Mouse (Mus musculus): ENCODE measurements around the gene Spint2.

The Spint2 gene

DNA sequence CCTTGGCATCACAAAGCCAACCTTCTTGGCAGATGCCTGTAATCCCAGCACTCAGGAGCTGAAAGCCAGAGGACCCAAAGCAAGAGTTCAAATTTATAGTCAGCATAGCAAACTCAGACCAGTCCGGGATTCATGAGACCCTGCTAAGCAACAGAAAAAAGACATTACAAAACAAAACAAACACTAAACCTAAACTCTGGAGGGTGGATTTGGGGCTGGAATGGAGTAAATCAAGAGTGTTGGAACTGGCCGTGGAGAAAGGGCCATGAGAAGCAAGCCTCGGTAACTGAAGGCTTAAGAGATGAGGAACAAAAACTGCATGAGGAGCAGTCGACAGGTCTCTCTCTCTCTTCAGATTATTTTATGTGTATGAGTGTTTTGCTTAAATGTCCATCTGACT lies 2.2 kb upstream of the Spint2 start:
- intact Hi-C loops (cut with DNase I) = no loop called here

DNA sequence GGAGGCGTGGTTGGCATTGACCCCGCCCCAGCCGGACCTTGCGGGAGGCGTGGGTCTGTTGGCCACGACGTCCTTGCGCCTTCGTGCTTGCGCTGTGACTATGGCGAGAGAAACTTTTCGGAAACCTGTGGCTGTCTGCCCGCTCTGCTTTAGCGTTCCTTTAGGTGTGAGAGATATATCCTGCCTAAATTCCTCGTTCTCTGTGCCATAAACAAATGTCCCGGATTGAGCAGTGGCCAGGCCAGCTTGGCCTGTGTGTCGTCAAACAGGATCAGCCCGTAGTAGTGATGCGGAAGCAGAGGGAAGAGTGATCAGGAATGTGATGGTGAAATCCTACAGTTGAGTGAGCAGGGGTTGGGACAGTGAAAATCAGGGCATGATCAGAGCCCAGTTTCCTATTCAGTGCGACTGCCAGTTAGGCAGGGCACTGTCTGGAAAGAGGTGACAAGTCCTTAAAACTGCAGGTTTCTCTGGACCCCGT lies 402 bp upstream of the Spint2 start:
- intact Hi-C loops (cut with DNase I) = no loop called here

DNA sequence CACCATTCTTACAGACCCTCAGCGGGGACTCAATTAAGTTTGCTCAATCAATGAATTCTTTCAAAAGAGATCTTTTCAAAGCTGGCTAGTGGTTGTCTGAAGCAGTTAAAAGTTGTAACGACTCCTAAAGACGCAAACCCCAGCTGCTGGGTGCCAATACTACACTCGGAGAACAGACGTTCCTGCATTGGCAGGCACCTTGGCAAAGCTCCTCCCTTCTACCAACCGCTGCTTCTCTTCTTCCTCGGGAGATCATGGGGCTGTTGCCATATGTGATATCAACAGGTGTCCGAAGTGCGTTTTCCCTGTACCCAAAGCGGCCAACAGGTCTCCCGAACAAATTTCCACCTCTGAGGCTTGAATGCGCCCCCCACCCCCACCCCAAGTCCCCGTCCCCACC lies 911 bp downstream of the Spint2 start:
- intact Hi-C loops (cut with DNase I) = no loop called here

DNA sequence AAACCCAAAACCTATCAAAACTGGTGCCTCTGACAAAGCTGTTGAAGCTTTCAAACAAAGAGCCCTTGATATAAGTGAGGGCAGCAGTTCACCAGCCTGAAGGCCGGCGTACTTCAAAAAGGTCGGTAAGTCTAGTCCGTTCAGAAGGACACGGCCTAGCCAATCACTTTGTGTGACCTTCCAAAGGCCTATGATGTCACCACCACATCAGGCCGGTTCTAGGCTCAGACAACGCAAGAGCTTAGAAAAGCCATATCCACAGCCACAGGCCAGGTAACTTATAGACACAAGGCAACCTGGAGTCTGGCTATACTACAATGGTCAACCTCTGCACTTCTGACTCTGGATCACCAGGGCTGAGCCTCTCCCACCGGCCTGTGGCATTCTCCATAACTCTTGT lies 1.8 kb downstream of the Spint2 start:
- intact Hi-C loops (cut with DNase I) = no loop called here

DNA sequence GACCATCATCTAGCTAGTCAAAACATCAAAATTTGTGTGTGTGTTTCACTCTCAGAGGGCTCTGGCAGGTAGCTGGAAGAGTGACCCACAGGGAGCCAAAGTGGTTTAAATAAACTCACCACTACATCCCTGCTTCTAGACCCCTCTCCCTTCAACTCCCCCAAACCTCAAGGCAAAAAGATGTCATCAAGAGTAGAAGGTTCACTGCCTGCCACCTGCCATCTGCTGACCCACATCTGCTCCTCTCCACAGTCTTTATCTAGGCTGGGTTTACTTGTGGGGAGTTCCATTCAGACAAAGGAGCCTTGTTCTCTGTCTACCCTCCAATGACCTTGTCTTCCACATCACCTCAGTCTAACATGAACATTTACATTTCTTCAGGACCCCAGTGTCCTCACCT lies 2.5 kb downstream of the Spint2 start:
- intact Hi-C loops (cut with DNase I) = no loop called here

DNA sequence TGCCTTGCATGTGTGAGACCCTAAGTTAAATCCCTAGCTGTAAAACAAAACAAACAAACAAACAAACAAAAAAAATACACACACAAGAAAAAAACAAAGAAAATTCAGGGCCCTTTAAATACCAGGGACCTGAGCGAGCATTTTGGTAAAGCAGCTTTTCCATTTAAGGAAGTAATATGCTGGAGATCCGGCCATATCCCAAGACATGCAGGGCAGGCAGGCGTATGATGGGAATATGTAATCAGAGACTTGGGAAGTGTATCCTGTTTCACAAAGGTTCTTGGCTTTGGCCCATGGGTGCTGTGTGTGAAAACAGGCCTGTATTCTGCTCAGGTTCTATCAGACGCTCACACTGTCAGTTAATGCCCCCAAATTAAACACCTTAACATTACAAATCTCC lies 4.2 kb downstream of the Spint2 start:
- intact Hi-C loops (cut with DNase I) = no loop called here

DNA sequence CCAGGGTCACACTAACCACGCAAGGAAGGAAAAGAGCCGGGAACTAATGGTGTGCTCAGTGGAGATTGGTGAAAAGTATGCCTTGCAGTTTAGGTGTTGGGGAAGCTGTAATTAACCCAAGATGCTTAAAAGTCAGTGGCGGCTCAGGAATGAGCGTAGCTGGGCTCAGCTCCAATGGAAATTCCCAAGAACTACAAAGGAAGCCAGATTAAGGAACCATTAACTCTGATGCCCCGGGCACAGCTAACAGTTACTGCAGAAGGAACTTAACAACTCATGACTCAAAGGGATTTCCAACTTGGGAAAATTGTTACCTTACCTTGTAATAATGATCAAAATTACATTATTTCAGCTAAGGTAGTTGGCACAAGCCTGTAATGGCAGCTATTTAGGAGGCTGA lies 5.0 kb downstream of the Spint2 start:
- intact Hi-C loops (cut with DNase I) = no loop called here

DNA sequence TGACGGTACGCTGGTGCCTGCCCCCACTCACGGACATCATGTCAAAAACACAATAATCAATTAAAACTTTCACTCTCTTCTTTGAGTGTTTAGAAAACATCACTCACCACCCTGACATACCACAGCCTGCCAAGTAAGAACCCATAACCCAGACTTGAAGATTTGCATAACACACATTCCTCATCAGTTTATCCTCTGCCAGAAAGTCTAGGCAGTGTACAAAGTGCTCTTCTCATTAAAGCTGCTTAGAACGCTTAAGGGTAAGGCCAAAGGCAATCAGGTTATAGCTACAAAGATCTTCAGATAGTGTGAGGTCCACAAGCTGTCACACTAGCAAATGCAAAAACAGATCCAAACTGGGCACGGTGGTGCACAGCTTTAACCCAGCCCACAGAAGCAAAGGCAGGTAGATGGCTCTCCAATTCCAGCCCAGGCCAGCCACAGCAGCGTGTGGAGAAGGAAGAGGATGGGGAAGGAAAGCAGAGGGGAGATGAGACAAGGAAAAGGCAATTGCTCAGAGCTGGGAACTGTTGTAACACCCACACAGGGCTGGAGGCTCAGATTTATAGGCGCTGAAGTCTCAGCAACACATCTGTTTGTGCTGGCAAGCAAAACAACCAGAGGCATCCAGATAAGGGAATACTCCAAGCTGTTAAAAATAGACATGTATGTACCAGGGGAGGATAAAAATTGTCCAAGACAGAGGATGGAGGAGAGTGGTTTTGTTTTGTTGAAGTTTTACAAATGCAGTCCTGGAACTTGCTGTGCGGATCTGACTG lies 9.8 kb downstream of the Spint2 start:
- intact Hi-C loops (cut with DNase I) = no loop called here

DNA sequence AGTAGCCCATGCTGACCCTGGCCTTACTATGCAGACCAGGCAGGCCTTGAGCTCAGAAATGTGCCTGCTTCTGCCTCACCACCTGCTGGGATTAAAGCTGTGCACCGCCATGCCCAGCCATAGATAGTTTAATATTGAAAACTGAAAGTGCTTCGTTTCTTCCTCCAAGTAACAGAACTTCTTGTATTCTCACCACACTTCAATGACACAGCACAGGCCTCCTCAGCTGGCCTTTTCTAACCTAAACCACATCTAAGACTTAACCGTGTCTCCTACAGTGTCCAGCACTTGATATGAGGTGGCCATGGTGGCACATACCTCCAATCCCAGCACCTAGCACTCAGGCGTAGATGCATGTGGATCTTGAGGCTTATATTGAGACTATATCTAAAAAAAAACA lies 11.3 kb downstream of the Spint2 start:
- intact Hi-C loops (cut with DNase I) = no loop called here

DNA sequence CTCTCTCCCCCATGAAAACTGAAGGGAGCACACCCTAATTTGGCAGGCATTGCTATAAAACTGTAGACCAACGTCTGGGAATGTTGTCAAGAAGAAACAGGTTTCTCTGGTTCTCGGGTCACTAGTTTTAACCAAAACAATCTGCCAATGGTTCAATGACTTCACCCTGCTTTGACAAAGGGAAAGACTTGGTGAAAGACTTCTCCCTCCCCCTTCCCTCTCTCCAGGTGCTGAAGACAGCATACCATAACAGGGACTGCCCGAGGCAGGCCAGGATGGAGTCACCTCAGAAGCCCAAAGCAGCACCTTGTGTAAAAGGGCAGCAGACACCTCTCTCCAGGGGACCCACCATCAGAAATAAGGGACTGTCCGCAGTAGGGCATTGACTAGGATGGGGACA lies 14.8 kb downstream of the Spint2 start:
- intact Hi-C loops (cut with DNase I) = no loop called here

DNA sequence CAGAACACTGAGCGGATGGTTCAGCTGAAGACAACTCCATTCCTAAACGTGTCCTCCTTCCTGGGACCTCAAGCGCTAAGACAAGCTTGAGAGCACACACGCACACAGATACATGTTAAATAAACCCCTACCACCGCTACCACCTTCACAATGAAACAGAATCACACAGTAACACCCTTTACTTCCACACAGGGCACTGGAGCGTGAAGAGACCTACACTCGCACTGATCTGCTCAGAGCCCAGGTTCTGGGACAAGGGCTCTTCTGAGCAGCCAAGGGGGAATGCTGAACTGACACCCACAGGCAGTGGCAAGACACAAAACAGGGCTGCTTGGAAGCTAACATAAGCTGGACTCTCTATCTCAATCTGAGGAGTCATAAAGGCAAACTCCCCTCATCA lies 16.1 kb downstream of the Spint2 start:
- intact Hi-C loops (cut with DNase I) = no loop called here

DNA sequence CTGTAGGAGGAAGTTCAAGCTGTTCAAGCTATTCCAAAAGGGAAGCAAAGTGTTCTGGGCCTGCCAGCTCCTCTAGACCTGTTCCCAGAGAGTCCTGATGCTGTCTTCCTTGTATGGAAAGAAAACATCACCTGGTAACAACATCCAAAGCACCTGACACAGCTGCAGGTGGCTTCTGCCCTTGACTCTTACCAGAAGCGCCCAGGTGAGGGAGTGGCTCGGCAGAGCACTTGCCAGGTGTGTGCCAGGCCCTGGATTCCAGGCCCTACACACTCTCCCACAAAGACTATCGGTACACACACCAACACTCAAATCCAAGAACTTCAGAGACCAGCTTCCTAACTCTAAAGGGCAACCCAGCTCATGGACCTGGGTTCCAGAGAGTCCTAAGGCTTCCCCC lies 17.9 kb downstream of the Spint2 start:
- intact Hi-C loops (cut with DNase I) = no loop called here

DNA sequence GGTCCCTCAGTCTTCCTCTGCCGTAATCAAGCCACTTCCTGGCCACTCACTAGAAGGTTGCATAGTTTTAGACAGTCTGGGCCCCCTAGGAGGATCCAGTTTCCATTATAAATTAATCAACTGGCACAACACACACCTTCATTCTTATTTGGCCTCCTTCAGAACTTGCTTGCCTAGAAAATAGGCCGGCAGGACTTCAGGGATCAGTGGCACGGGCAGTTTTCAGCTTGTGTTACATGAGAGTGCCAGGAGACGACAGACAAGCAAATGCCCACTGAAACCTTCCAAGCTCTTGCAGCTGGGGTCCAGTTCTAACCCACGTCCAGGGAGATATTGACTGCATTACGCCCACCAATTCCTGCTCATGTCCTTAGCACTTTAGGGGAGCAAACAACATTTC lies 19.6 kb downstream of the Spint2 start:
- intact Hi-C loops (cut with DNase I) = no loop called here

DNA sequence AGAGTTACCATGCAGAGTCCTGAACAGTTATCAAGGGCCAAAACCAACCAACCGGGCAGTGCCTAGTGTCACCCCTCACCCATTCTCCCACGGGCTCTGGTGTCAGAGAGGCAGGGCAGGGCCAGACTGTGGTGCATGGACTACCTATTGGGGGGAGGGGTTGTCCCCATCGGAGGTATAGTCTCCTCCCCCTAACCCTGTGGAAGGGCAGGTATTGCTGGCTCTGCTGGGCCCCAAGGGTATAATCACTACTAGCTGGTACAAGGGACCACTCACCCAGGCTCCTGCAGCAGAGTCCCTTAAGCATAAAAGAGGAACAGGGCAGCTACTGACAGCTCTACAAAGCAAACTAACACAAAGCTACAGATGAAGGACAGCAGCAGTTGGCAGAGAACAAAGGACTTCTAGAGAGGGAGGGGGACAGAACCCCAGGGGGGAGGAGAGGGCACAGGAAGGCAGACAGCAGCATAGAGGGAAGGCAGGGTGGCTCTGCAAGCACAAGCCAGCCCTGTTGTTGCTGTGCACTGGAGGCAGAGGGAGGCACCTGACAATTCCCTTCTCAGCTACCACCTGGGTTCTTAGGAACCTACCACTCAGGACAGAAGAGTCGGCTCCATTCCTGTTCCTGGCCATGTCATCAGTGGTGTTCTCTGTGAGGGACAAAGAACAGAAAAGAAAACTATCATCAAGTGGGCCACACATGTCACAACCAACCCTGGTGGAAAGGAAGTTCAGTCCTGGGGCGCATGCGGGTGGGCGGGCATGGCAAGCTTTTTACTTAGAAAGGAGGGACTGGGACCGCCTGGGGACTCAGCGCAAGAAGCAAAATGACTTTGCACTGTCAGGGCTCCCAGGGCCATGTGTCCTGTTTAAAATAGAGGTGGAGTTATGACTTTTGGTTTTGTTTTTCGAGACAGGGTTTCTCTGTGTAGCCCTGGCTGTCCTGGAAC lies 21.7 kb downstream of the Spint2 start:
- intact Hi-C loops (cut with DNase I) = no loop called here

DNA sequence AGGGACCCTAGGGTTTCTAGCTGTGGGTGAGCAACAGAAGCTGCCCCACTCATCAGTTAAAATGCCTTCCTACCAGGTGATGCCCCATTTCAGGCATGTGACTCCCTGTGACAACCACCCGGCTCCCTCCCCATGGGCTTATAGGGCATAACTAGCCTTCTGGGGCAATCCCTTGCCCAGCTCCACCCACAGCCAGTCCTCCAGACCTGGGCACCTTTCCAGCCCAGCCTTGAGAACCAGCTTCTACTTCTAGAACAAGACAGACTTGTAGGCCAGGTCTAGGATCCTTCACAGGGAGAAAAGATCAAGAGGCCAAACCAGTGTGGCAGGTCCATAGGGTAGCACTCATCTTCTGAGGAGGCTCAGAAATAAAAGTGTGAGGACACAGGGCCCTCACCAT lies 24.3 kb downstream of the Spint2 start:
- intact Hi-C loops (cut with DNase I) = no loop called here

DNA sequence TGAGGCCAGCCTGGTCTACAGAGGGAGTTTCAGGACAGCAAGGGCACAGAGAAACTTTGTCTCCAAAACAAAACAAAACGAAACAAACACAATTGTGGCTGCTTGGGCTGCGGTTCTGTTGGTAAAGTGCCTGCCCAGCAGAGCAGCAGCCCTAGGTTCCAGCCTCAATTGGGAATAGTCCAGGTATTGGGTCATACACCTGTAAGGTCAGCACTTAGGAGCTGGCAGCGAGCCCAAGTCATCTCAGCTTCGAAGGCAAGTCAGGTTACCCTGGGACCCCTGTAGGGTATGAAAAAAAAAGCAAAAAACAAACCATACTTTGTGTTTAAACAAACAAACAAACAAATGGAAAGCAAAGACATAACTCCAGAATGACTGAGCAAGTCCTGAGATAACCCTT lies 25.8 kb downstream of the Spint2 start:
- intact Hi-C loops (cut with DNase I) = no loop called here

DNA sequence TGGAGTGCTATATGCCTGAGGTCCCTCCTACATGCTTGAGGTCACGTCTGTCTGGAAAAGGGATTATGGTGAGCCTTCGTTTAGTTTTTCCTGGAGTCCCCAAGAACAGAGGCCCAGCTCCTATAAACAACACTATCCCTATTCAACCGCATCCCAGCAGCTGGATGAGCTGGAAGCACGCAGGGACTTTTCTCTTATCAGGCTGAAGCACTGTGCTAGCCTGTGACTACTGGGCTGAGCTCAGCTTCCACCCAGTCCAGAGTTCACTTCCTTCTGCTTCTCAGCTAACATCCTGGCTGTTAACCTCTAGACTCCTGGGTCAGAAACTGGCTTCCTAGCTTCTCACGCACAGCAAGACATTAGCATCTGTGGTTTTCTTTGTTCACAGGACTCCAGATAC lies 27.9 kb downstream of the Spint2 start:
- intact Hi-C loops (cut with DNase I) = no loop called here

DNA sequence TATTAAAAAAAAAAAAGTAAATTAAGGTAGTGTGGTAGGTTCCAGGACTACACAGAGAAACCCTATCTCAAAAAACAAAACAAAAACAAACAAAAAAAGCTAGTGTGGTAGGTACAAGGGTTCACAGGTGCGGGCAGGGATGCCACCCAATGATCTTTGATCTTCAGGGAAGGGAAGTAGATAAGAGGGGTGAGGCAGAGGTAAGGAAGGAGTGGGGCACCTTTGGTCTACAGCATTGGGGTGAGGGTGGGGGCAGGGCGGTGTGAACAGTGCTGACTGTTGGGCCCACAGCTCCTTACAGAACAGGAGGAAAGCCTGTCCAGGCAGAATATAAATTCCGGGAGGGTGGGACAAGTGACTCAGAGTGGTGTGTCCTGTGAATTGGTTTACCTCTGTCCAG lies 30.5 kb downstream of the Spint2 start:
- intact Hi-C loops (cut with DNase I) = no loop called here

DNA sequence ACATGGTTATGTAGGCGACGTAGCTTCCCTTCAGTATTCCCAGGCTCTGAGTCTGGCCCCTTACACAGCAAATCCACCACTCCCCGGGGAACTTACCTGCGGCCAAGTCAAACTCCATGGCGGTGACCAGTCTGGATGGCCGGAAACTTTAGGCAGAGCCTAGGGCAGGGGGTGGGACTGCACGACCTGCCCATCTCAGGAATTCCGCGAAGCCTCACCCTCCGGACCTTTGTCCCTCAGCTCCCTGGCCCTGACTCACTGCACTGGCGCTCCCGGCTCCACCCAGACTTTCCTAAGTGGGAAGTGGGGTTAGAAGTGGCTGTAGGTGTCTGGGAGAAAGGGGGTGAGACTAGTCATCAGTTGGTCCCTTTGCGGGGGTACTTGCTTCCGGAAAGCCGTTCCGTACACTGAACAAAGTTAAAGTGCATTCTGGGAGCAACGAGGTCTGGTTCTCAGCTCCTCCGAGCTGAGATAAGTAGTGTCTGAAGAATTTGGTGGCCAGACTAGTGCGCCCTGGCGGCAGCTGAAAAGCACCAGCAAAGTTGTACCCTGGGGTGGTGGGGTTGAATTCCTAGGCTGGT lies 33.4 kb downstream of the Spint2 start, which contains the start of gene 2200002D01Rik:
2200002D01Rik (minus strand) TSS at position 206 of the 581 bp plus-strand sequence.
- intact Hi-C loops (cut with DNase I) = loop anchor here (5.0 kb wide), 2 partner anchors 49 to 66 kb away; partner anchors contain the start of gene Psmd8

DNA sequence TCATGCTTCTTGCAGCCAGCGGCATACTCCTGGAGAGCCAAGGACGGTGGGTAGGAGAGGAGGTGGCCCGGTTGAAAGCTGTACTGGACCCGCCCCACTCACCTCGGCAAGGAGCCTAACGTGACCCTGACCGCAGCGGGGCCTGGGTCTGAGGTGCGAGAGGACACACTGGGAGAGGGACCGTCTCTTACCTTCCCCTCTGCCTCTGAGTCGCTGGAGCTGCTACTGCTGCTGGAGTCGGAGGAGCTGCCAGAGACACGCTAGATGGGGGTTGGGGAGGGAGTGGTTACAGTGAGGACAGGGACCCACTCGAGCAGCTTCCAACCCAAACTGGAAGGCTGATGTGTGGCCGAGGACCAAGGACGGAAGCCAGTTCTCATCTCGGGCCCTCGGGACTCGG lies 34.0 kb downstream of the Spint2 start:
- intact Hi-C loops (cut with DNase I) = loop anchor here (5.0 kb wide), 2 partner anchors 50 to 65 kb away; partner anchors contain the start of gene Psmd8

DNA sequence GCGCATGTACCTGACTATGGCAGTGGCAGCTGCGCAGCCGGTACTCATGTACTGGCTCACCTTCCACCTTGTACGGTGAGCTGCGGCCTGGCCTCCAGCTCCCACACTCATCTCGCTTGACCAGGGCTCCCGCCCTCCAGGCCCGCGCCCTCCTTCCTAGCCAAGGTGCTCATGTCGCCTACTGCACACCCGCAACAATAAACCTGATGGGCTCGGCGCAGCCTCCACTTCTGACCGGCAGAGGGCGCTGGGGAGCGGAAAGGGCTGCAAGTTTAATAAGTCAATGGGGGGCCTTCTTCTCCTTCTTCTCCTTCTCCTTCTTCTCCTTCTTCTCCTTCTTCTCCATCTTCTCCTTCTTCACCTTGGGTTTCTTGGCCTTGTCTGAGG lies 34.4 kb downstream of the Spint2 start:
- intact Hi-C loops (cut with DNase I) = loop anchor here (5.0 kb wide), 2 partner anchors 50 to 65 kb away; partner anchors contain the start of gene Psmd8
